Mouse (Mus musculus) CH12.LX (cell line): ENCODE measurements around the gene Hist1h3c.

Source experiments
- CTCF ChIP-seq, 2 experiments: IDR thresholded peaks in 1 of 2; conservative IDR thresholded peaks in 1 of 2; 2 replicates each; pipeline ENCODE4 v1.5.1; 2011 to 2012; ENCODE audit warnings: low read depth in 2 of 2, low read length in 2 of 2, improper control_type of control experiment in 1 of 2, inconsistent platforms in 1 of 2, mild to moderate bottlenecking in 1 of 2, moderate library complexity in 1 of 2
- EP300 ChIP-seq: IDR thresholded peaks from 2 replicates; pipeline ENCODE4 v1.6.1; 2011; ENCODE audit warnings: low read length, improper control_type of control experiment
- POLR2A ChIP-seq: IDR thresholded peaks from 2 replicates; pipeline ENCODE4 v1.6.1; 2011; ENCODE audit warnings: low read depth, mild to moderate bottlenecking, improper control_type of control experiment, low read length
- RAD21 ChIP-seq: IDR thresholded peaks from 2 replicates; pipeline ENCODE4 v1.6.1; 2011; ENCODE audit warnings: low read depth, mild to moderate bottlenecking, low read length, improper control_type of control experiment, moderate library complexity
- RCOR1 ChIP-seq: conservative IDR thresholded peaks from 2 replicates; pipeline ENCODE4 v1.6.1; 2012; ENCODE audit warnings: low read depth, mild to moderate bottlenecking, inconsistent platforms, low read length, improper control_type of control experiment
- SIN3A ChIP-seq: IDR thresholded peaks from 2 replicates; pipeline ENCODE4 v1.6.1; 2012; ENCODE audit warnings: low read length, improper control_type of control experiment, inconsistent platforms
- TCF12 ChIP-seq: IDR thresholded peaks from 2 replicates; pipeline ENCODE4 v1.6.1; 2014; ENCODE audit warnings: low read depth, mild to moderate bottlenecking, inconsistent platforms, low read length, improper control_type of control experiment

GRCm38 (mm10) chr13:23745381-23746161 lies at the start of gene Hist1h3c:
- TF ChIP-seq POLR2A: peak; percentile 96
- TF ChIP-seq CTCF (conservative IDR thresholded peaks at IDR 0.05 in 1 of 2, IDR thresholded peaks at IDR 0.05 in 1 of 2; ENCODE audit: low read depth in 2 of 2, low read length in 2 of 2): no peak
- peak; percentile 60; the same call in 1 of the 2 replicates for TF ChIP-seq SIN3A
- TF ChIP-seq RCOR1: no peak
- no peak for TF ChIP-seq RAD21
- peak; percentile 68 for TF ChIP-seq TCF12
- no peak for TF ChIP-seq EP300
